Mouse (Mus musculus) cortical plate, adult 2 months (tissue): ENCODE measurements around the gene 1810013L24Rik.

Source experiments
- CTCF ChIP-seq: fragments of 200-500 bp; IDR thresholded peaks from 2 replicates; pipeline ENCODE4 v1.5.1; 2011; ENCODE audit warnings: mild to moderate bottlenecking, control low read depth, low read length; ENCODE audit not compliant: insufficient read depth; ENCODE audit errors: extremely low read depth
- POLR2A ChIP-seq: fragments of 200-500 bp; IDR thresholded peaks from 2 replicates; pipeline ENCODE4 v1.6.1; 2011; ENCODE audit warnings: mild to moderate bottlenecking, low read length, control low read depth; ENCODE audit not compliant: insufficient read depth; ENCODE audit errors: extremely low read depth

DNA sequence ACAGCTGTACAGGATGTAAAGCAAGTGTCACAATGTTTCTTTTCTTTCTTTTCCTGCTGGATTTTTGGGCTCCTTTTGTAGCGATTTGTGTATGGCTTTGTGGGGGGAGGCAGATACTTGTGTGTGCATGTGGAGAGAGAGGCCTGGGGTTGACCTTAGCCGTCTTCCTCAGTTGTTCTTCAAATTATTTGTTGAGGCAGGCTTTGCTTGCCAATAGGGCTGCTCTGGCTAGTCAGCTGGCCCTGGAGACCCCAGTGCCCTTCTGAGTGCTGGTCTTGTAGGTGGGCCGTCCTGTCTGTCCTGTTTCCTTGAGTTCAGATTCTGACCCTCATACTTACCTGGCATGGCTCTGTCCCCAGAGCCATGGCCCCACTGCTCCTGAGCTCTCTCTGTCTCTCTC lies 42.6 kb downstream of the 1810013L24Rik start:
- TF ChIP-seq CTCF (no peak), POLR2A (no peak)
